Mouse (Mus musculus) midbrain, postnatal 0 days (tissue): ENCODE data around the gene Olfr1424. TPM values are rescaled to one million over a fixed set of nuclear protein-coding genes. Genes with fewer than 3 reads are reported as not detected.

Experiments
- ATAC-seq: fragments of 200-750 bp; cut with Nextera tagmentation; 2 replicates; pipeline ENCODE4 v1.8.0; 2017; ENCODE audit warnings: moderate number of reproducible peaks, mild to moderate bottlenecking, moderate TSS enrichment, moderate library complexity; ENCODE audit not compliant: low FRiP score
- DNase-seq: peaks from one replicate; pipeline ENCODE4 v3.0.0-alpha.2; 2015; ENCODE audit warnings: low spot score
- H3K27ac ChIP-seq: fragments of 300-500 bp; sonication (generic); 2 replicates; pipeline ENCODE4 v1.5.1; 2014; ENCODE audit warnings: low read depth, mild to moderate bottlenecking, low read length, mixed read lengths
- H3K27me3 ChIP-seq: fragments of 300-500 bp; sonication (generic); 2 replicates; pipeline ENCODE4 v1.6.1; 2014; ENCODE audit warnings: low read length, control low read depth, mixed read lengths; ENCODE audit not compliant: insufficient read depth
- H3K36me3 ChIP-seq: fragments of 300-500 bp; sonication (generic); 2 replicates; pipeline ENCODE4 v1.6.1; 2014; ENCODE audit warnings: low read length, control low read depth, mixed read lengths; ENCODE audit not compliant: insufficient read depth
- H3K4me1 ChIP-seq: fragments of 300-500 bp; sonication (generic); 2 replicates; pipeline ENCODE4 v1.6.1; 2014; ENCODE audit warnings: mild to moderate bottlenecking, control low read depth, antibody characterized with exemption, low read length, mixed read lengths; ENCODE audit not compliant: insufficient read depth
- H3K4me2 ChIP-seq: fragments of 300-500 bp; sonication (generic); 2 replicates; pipeline ENCODE4 v1.6.1; 2014; ENCODE audit warnings: low read depth, mild to moderate bottlenecking, low read length, mixed read lengths; ENCODE audit not compliant: poor library complexity, severe bottlenecking
- H3K4me3 ChIP-seq: fragments of 300-500 bp; sonication (generic); 2 replicates; pipeline ENCODE4 v1.5.1; 2014; ENCODE audit warnings: low read depth, mild to moderate bottlenecking, low read length, moderate library complexity
- H3K9ac ChIP-seq: fragments of 300-500 bp; sonication (generic); replicated peaks from 2 replicates; pipeline ENCODE4 v1.6.1; 2014; ENCODE audit warnings: mild to moderate bottlenecking, low read length, moderate library complexity, mixed read lengths; ENCODE audit not compliant: poor library complexity, severe bottlenecking
- H3K9me3 ChIP-seq: fragments of 300-500 bp; sonication (generic); 2 replicates; pipeline ENCODE4 v1.6.1; 2016; ENCODE audit warnings: low read length, control low read depth
- CTCF ChIP-seq: IDR thresholded peaks from 2 replicates; pipeline ENCODE4 v1.5.1; 2016; ENCODE audit warnings: antibody characterized with exemption, mild to moderate bottlenecking
- WGBS: fragments of 180-500 bp; shearing (Covaris S2); extraction: QIAGEN DNeasy Blood & Tissue Kit; methylation state at CpG from one replicate; pipeline ENCODE4 v1.1.7; 2014; 5-methylcytosine and 5-hydroxymethylcytosine counted together
- polyA plus RNA-seq: library from polyadenylated mRNA; unstranded; fragments of >200 nt; fragmentation: Nextera tagmentation; extraction: Ambion mirVana; gene quantifications from 2 replicates; pipeline ENCODE4 v1.2.1, GENCODE M21; 2015
- total RNA-seq: library from RNA; depleted of rRNA; stranded (reverse); fragments of >200 nt; gene quantifications from 2 replicates; pipeline ENCODE4 v1.2.3, GENCODE M21; 2014

The Olfr1424 gene
- total and polyA plus RNA-seq, 2 experiments from 2014 or later: not detected

- no peak for ATAC-seq
- no peaks in the 10 kb centered on the region for H3K36me3 ChIP-seq
- no peak overlapping the region for H3K9ac ChIP-seq
- H3K27ac ChIP-seq: no peak overlapping the region
- no peak overlapping the region for H3K4me2 ChIP-seq
- WGBS: 88% methylated on average over 5 of the region's 5 CpGs
- H3K4me3 ChIP-seq: no peak overlapping the region
- H3K4me1 ChIP-seq: no peaks in the 10 kb centered on the region
- DNase-seq: no peak
- H3K27me3 ChIP-seq: no peaks in the 10 kb centered on the region
- TF ChIP-seq CTCF: no peak
- H3K9me3 ChIP-seq: no peaks in the 10 kb centered on the region
Measured at GRCm38 (mm10) chr19:12043163-12043562, 19.3 kb downstream of the Olfr1424 start.

- 62% methylated on average over 2 of the region's 2 CpGs for WGBS
- no peak within 1 kb of the TSS for H3K9ac ChIP-seq
- no peaks in the 10 kb centered on the region for H3K9me3 ChIP-seq
- DNase-seq (no peak), ATAC-seq (no peak)
- no peaks in the 10 kb centered on the region for H3K27me3 ChIP-seq
- H3K4me3 ChIP-seq: no peak within 1 kb of the TSS
- H3K36me3 ChIP-seq: no peaks in the 10 kb centered on the region
- H3K27ac ChIP-seq: no peak within 1 kb of the TSS
- H3K4me1 ChIP-seq: no peaks in the 10 kb centered on the region
- TF ChIP-seq CTCF: no peak
- H3K4me2 ChIP-seq: no peak within 1 kb of the TSS
Measured at GRCm38 (mm10) chr19:12041217-12041616, 21.3 kb downstream of the Olfr1424 start, which contains the start of gene Olfr1423. TSS of gene Olfr1423 (minus strand) at chr19:12041317.

- H3K27ac ChIP-seq: no peak overlapping the region
- H3K9me3 ChIP-seq: no peaks in the 10 kb centered on the region
- H3K4me3 ChIP-seq: no peak overlapping the region
- H3K36me3 ChIP-seq: no peaks in the 10 kb centered on the region
- H3K9ac ChIP-seq: no peak overlapping the region
- H3K4me1 ChIP-seq: no peaks in the 10 kb centered on the region
- no peak for TF ChIP-seq CTCF
- ATAC-seq: no peak
- no peaks in the 10 kb centered on the region for H3K27me3 ChIP-seq
- no peak overlapping the region for H3K4me2 ChIP-seq
- DNase-seq: no peak
Measured at GRCm38 (mm10) chr19:12037727-12038126, 24.8 kb downstream of the Olfr1424 start.

GRCm38 (mm10) chr19:12026606-12027005 is 35.9 kb downstream of the Olfr1424 start:
- no peak overlapping the region for H3K4me3 ChIP-seq
- H3K9ac ChIP-seq: no peak overlapping the region
- WGBS: 77% methylated on average over 2 of the region's 2 CpGs
- no peak overlapping the region for H3K4me2 ChIP-seq
- H3K36me3 ChIP-seq: no peaks in the 10 kb centered on the region
- no peaks in the 10 kb centered on the region for H3K9me3 ChIP-seq
- no peak overlapping the region for H3K27ac ChIP-seq
- DNase-seq (no peak), ATAC-seq (no peak)
- no peaks in the 10 kb centered on the region for H3K4me1 ChIP-seq
- H3K27me3 ChIP-seq: no peaks in the 10 kb centered on the region
- TF ChIP-seq CTCF: no peak

GRCm38 (mm10) chr19:12025333-12025732 is 37.1 kb downstream of the Olfr1424 start:
- no peak for TF ChIP-seq CTCF
- no peak overlapping the region for H3K9ac ChIP-seq
- H3K27me3 ChIP-seq: no peaks in the 10 kb centered on the region
- 89% methylated on average over 3 of the region's 3 CpGs for WGBS
- no peak overlapping the region for H3K4me2 ChIP-seq
- no peak overlapping the region for H3K27ac ChIP-seq
- H3K36me3 ChIP-seq: no peaks in the 10 kb centered on the region
- H3K4me3 ChIP-seq: no peak overlapping the region
- no peak for DNase-seq
- ATAC-seq: no peak
- H3K9me3 ChIP-seq: no peaks in the 10 kb centered on the region
- H3K4me1 ChIP-seq: no peaks in the 10 kb centered on the region

GRCm38 (mm10) chr19:12024149-12024548 is 38.3 kb downstream of the Olfr1424 start:
- H3K9me3 ChIP-seq: no peaks in the 10 kb centered on the region
- no peak for TF ChIP-seq CTCF
- no peak overlapping the region for H3K4me3 ChIP-seq
- 93% methylated on average over 4 of the region's 4 CpGs for WGBS
- no peak for ATAC-seq
- H3K9ac ChIP-seq: no peak overlapping the region
- no peaks in the 10 kb centered on the region for H3K27me3 ChIP-seq
- H3K4me2 ChIP-seq: no peak overlapping the region
- no peaks in the 10 kb centered on the region for H3K36me3 ChIP-seq
- H3K4me1 ChIP-seq: no peaks in the 10 kb centered on the region
- no peak for DNase-seq
- no peak overlapping the region for H3K27ac ChIP-seq
